Mouse (Mus musculus) heart, postnatal 0 days (tissue): ENCODE measurements at regions not wholly inside any gene's neighbourhood (a gene's known extent, or its start where the extent isn't known, plus 50 kb on each side); places are given as distances from the start of the nearest gene placed in this dataset.

ENCODE experiments used
- CTCF ChIP-seq: IDR thresholded peaks from 2 replicates; pipeline ENCODE4 v1.5.1; 2016; ENCODE audit warnings: antibody characterized with exemption, control low read depth, low read depth
- EP300 ChIP-seq: IDR thresholded peaks from 2 replicates; pipeline ENCODE4 v1.6.1; 2016; ENCODE audit warnings: antibody characterized with exemption, low read depth

- no peak for TF ChIP-seq CTCF
- TF ChIP-seq EP300, result no peak
Observed at GRCm38 (mm10) chr16:30181116-30181515, 86.2 kb downstream of the Cpn2 start.
